Mouse (Mus musculus) cerebellum, adult (tissue): ENCODE results near the gene 3110009E18Rik.

Experiments
- ATAC-seq: cut with Nextera tagmentation; 2 replicates; pipeline ENCODE4 v1.9.2; 2017; ENCODE audit warnings: mild to moderate bottlenecking, moderate library complexity, mixed read lengths; ENCODE audit not compliant: insufficient number of reproducible peaks, low FRiP score, low TSS enrichment

Gene 3110009E18Rik

GRCm38 (mm10) chr1:120100456-120101226 is 20.3 kb upstream of the 3110009E18Rik start:
- no peak for ATAC-seq

DNA sequence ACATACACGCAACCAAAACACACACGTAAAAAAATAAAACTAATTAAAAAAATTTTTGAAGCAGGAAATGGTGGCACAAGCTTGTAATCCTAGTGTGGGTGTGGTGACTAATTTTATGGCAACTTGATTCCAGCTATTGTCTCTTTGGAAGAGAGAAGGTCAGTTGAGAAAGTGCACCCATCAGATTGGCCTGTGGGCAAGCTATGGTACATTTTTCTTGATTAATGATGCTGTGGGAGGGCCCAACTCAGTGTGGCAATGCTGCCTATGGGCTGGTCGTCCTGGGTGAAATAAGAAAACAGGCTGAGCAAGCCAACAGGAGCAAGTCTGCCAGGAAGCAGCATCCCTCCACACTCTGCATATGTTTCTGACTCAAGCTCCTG is 19.8 kb upstream of the 3110009E18Rik start:
- no peak for ATAC-seq

- no peak for ATAC-seq
These were observed 15.4 kb upstream of the 3110009E18Rik start for GRCm38 (mm10) chr1:120105556-120105959.

- ATAC-seq = no peak
These were observed 11.1 kb upstream of the 3110009E18Rik start for GRCm38 (mm10) chr1:120109741-120110432.

GRCm38 (mm10) chr1:120111766-120112165 is 9.2 kb upstream of the 3110009E18Rik start:
- no peak for ATAC-seq

GRCm38 (mm10) chr1:120112251-120113187 is 8.5 kb upstream of the 3110009E18Rik start:
- ATAC-seq = no peak

DNA sequence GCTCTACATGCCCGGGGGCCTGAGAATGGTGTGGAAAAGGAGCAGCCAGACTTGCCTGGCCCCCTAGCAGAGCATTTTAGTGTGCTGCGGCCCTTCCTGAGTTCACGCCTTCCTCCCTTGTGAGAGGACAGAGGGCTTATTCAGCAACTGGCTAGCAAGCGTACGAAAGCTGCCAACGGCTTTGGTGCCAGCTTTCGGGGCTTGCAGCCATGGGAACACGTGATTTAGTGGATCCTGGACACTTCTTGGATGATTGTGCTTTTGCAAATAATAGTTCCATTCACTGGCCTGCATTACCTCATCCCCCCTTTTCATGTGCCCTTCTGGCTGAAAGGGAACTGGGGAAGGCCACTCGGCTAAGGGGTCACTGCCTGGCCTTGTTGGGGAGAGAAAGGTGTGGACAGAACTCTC is 5.3 kb upstream of the 3110009E18Rik start:
- peak; percentile 71 for ATAC-seq

DNA sequence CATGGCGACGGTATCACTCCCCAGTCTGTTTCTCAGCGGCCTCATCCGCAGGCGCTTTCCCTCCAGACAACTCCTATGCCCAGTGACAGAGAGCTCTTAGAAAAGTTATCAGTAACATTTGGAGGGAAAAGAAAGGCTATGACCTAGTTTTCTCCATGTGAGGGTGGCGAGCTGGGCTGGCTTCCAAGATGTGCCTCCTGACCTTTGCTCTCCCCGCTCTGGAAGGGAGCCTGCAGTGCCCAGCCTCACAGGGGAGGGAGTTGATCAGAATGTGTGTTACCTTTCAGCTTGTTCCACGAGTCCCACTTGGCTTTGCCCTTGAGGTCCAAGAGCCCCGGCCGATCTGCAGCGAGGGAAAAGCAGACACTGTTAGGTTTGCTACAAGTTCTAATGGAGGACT is 4.9 kb upstream of the 3110009E18Rik start:
- ATAC-seq = no peak

DNA sequence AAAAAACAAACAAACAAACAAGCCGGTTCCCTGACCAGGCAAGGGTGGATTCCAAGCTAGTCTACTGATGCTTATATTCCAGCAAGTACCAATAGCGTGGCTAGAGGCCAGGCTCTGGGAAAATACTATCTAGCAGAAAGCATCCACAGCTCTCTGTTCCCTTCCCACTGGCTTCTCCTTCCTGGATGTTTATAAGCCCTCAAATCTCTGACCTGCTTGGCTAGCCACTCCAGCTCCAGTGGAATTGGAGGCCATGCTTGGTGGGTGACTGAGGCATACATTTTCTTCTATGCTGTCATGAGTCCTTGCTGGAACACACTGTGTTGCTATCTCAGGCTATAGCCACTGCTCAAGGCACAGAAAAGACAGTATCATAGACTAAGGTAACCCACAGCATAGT is 2.1 kb upstream of the 3110009E18Rik start:
- ATAC-seq = no peak

GRCm38 (mm10) chr1:120119389-120119788 is 1.6 kb upstream of the 3110009E18Rik start:
- ATAC-seq = no peak

DNA sequence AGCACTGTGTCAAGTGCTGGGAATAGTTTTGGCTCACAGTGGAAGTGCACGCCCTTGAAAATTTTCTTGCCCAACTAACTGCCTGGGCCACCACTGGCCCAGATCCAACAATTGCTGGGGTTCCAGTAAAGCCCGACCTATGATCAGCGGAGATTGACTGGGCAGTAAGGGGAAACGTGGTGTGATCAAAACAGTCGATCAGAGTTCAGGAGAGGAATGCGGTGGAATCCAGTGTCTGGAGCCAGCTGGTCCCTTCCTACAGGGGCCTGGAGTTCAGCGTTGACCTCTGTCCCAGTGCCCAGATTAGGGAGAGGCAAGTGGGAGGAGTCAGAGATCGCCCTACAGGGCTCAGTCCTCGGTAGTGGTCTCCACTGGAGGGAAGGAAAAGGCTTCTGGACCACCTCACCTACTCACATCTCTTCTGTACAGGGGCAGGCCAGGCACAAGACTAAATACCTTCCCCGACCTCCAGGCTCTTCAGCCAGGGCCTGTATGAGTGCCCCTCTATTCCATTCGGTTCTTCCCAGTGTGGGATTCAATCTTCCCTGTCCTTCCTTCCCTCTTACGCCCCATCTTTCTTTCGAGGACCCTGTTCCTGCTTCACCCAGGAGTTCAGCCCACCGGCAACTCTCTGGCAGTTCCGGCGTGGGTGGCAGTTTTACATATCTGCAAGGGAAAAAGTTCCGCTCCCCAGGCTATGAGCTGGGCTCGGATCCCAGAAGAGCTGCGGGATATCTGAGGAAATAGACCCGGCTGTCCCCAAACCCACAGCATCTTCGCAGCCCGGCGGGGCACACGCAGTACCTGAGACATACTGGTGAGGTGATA is 632 bp upstream of the 3110009E18Rik start:
- ATAC-seq = peak; percentile 15

- ATAC-seq = no peak
These were observed 1.0 kb downstream of the 3110009E18Rik start for GRCm38 (mm10) chr1:120121930-120122530.

- ATAC-seq = no peak
These were observed 1.8 kb downstream of the 3110009E18Rik start for GRCm38 (mm10) chr1:120122634-120123383.

DNA sequence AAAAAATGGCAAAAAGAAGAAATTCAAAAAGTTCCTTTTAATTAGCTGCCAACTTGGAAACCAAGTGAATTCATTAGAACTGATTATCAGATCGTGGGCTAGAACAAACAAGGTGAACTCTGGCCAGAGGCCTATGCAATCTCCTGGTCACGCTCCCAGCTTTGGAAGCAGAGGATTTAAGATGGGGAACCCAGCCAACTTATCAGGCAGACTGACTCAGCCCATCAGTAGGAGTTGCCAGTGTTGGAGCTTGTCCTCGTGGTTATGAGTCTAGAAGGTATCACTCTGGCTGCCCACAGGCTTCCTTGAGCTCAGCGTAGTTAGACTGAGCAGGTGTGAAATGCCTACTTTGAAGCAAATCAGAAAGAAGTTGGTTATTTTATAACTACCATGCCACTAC is 3.9 kb downstream of the 3110009E18Rik start:
- no peak for ATAC-seq

GRCm38 (mm10) chr1:120125471-120125870 is 4.5 kb downstream of the 3110009E18Rik start:
- ATAC-seq = no peak

DNA sequence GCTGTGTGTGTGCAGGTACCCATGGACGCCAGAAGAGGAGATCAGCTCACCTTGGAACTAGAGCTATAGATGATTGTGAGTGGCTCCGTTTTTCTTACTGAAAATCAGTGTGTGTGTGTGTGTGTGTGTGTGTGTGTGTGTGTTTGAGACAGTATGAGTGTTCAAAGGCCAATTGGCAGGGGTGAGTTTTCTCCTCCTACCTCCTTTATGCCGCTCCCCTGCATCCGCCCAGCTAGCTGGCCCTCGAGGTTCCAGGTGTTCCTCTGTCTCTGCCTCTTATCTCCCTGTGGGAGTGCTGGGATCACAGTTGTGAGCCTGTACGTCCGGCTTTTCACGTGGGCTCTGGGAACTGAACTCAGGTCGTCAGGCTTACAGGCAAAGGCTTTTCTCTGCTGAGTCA is 5.3 kb downstream of the 3110009E18Rik start:
- no peak for ATAC-seq

- ATAC-seq = no peak
These were observed 11.4 kb downstream of the 3110009E18Rik start for GRCm38 (mm10) chr1:120132376-120132775.

- no peak for ATAC-seq
These were observed 15.2 kb downstream of the 3110009E18Rik start for GRCm38 (mm10) chr1:120135934-120136786.
